Mouse (Mus musculus) megakaryocyte, embryonic 14.5 days (primary cell): ENCODE measurements around the gene Ticam1.

ENCODE experiments used
- FLI1 ChIP-seq: IDR thresholded peaks from 2 replicates; pipeline ENCODE4 v1.6.1; 2012; ENCODE audit warnings: low read length, inconsistent platforms, mixed read lengths
- GATA1 ChIP-seq: IDR thresholded peaks from 3 replicates; pipeline ENCODE4 v1.6.1; 2012; ENCODE audit warnings: mixed read lengths, low read length, inconsistent platforms, borderline replicate concordance

DNA sequence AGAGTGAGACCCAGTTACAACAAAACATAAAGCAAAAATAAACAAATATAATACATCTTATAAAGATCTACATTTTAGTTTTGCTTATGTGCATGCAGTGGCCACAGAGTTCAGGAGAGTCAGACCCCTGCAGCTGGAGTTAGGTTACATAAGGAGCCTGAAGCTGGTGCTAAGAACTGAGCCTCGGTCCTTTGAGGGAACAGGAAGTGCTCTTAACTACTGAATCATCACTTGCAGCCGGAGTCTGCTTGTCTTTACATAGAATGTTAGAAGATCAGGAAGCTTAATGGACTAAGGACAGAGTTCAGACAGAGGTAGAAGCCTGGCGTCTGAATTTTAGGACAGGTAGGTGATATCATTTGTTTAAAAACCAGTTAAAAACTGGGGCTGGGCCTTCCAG lies 12.3 kb upstream of the Ticam1 start:
- TF ChIP-seq GATA1: no peak
- no peak for TF ChIP-seq FLI1
